Mouse (Mus musculus) kidney, adult 11 months (tissue): ENCODE measurements at regions not wholly inside any gene's neighbourhood (a gene's known extent, or its start where the extent isn't known, plus 50 kb on each side); places are given as distances from the start of the nearest gene placed in this dataset.

Experiments
- DNase-seq: peaks from one replicate; pipeline ENCODE4 v3.0.0; 2022

- DNase-seq, result no peak
Measured at GRCm38 (mm10) chr15:102776218-102776850, 54.4 kb upstream of the Calcoco1 start.

DNA sequence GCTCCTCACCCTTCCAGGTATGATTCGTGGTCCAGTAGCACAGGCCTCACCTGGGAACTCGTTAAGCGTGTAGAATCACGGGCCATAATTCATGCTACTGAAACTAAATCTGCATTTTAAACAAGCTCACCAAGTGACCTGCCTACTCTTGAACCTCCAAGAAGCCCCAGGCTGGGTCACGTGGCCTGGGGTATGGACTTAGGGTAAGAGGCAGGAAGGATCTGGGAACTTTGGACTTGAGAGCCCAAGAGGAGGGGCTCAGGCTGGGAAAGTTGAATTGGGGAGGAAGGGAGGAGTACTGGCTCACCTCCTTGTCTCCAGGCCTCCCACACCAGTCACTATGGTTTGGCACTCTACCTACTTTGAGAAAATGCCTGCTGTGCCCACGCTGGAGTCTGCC is 58.6 kb upstream of the Calcoco1 start:
- peak; percentile 85 for DNase-seq

- DNase-seq, result peak; percentile 69
Measured at GRCm38 (mm10) chr15:102782988-102783799, 61.2 kb upstream of the Calcoco1 start.

GRCm38 (mm10) chr15:102785055-102785820 is 63.3 kb upstream of the Calcoco1 start:
- DNase-seq, result peak; percentile 40

- no peak for DNase-seq
Measured at GRCm38 (mm10) chr15:102788846-102789518, 67.0 kb upstream of the Calcoco1 start.

DNA sequence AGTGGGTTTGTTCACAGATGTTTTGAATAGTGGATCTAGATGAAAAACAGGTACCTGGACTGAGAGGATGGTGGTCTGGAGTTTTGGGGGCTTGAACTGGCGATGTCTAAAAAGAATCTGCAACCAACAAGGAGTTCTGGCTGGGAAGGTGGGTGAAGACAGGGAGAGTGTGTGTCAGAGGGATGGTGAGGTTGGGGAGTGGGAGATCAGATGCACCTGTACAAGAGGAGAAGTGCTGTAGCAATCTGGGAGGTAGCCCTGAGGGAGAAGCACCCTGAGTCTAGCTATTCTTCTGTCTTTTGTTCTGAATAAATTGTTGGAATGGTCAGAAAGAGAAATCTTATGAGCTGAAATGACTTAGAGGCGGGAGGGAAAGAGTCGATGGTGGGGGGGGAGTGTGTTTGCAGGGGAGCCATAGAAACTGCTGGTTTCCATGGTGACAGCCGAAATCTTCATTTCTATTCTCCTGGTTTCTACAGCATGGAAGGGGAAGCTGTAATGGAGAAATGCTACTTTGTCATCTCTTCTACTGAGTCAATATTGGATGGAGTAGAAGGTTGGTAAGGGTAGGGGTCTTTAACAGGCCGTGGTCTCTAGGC is 75.1 kb upstream of the Calcoco1 start:
- no peak for DNase-seq

GRCm38 (mm10) chr15:102800049-102800448 is 78.1 kb upstream of the Calcoco1 start:
- no peak for DNase-seq

DNA sequence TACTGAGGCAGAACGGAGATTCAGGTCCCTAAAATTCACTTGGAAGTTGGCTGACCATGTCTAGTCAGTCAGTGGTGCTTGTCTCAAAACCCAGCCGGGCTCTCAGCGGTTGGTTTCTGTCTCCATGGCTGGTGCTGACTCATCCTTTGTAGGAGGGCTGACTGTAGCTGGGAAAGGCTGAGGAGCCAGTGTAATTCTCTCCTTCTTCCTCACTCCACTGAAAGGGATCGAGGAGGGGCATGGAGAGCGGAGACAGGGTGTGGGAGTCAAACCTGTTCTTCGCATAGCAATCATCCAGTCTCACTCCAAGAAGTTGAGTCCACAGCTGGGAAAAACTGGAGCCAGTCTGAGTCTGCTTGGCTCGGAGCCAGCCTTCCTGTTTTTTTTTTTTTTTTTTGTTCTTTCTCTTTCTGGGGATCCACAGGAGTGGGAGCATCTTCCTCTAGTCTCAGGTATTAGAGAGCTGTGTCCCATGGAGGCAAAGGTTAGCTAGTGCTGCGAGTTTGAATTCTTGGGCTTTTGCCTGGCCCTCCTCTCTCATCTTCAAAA is 80.4 kb upstream of the Calcoco1 start:
- DNase-seq, result no peak

DNA sequence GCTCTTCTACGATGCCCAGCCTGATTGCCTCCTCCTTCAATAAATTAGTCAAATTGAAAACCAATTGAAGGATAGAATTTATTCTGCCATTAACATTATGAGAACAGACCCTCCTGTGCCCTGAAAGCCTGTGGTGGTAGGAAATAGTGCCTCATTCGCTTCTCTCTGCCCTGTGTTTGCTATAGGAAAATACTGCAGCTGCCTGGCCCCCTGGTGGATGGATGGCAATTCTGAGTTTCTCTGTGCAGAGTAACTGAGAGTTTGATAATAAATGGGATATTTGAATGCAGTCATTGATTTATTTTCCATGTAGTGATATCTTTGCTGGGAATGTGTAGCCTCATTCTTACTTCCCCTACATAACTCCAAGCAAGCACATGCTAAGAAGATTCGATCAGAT is 85.4 kb upstream of the Calcoco1 start:
- no peak for DNase-seq

DNA sequence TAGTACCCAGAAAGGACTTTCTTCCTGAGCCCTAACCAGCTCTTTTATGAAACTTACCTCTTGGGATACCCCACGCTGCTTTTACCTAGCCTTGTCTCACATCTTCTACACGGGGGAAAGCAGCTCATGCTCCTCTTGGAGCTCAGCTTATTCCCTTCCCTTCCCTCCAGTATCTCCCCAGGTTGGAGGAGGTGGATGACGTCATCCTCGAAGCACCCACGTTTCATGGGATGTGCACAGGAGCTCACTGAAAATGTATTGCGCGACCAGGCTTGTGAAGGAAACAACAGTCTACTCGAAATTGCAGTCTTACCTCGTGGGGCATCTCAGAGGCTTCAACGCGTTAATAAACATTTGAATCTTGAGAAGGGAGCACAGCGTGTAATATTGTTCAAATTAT is 97.2 kb upstream of the Calcoco1 start:
- DNase-seq, result no peak

GRCm38 (mm10) chr15:102839688-102840087 is 81.2 kb upstream of the Hoxc13 start:
- DNase-seq, result no peak

DNA sequence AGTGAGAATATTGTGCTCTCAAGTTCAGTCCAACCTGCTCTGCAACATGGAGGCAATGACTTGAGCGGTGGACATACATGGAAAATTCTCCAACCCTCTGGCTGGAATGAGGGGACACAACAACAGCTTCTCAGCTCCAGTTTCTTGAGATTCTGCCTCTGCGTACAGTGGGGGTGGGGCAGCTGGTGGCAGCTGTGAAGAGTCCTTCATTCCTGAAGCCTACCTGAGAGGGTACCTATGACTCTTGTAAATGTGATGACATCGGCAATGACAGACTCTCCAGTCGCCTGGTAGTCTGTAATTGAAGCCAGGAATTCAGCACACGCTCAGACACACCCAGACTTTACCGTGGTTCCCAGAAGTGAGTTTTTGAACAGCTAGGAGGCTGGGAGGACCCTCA is 58.5 kb upstream of the Hoxc13 start:
- no peak for DNase-seq

DNA sequence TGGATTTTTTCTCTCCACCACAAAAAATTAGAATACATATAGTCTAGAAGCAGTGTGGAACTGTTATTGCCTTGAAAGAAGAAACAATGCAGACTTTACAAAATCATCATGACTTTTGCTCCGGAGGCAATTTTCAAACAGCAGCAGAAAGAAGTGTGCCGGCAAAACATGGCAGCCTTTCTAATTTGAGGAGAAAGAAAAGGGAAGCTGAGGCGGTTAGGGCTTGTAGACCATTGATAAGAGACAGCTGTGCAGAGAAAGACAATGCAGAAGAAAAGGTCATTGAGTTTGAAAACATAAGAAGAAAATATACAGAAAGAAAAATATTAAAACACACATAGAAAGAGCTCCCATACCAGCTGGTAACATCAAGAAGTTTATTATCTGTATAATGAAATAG is 54.1 kb upstream of the Hoxc13 start:
- no peak for DNase-seq
